Mouse (Mus musculus) liver, postnatal 0 days (tissue): ENCODE data around the gene Pdlim3. TPM values are rescaled to one million over a fixed set of nuclear protein-coding genes. Genes with fewer than 3 reads are reported as not detected.
A peak's percentile ranks its signal among the peaks of the same experiment; 100 is the strongest.

Experiments
- ATAC-seq: fragments of 200-750 bp; cut with Nextera tagmentation; 2 replicates; pipeline ENCODE4 v1.8.0; 2017; ENCODE audit warnings: mild to moderate bottlenecking, moderate library complexity
- DNase-seq: peaks from one replicate; pipeline ENCODE4 v3.0.0-alpha.2; 2016
- H3K27ac ChIP-seq: fragments of 300-500 bp; sonication (generic); 2 replicates; pipeline ENCODE4 v1.5.1; 2014; ENCODE audit warnings: antibody characterized with exemption, moderate library complexity, mild to moderate bottlenecking, low read depth
- H3K27me3 ChIP-seq: fragments of 300-500 bp; sonication (generic); 2 replicates; pipeline ENCODE4 v1.6.1; 2014; ENCODE audit warnings: low read length, control low read depth, mixed read lengths; ENCODE audit not compliant: insufficient read depth
- H3K36me3 ChIP-seq: fragments of 300-500 bp; sonication (generic); replicated peaks from 2 replicates; pipeline ENCODE4 v1.6.1; 2014; ENCODE audit warnings: mild to moderate bottlenecking, control low read depth, low read length, moderate library complexity, mixed read lengths; ENCODE audit not compliant: insufficient read depth
- H3K4me1 ChIP-seq: fragments of 300-500 bp; sonication (generic); 2 replicates; pipeline ENCODE4 v1.6.1; 2014; ENCODE audit warnings: antibody characterized with exemption, mild to moderate bottlenecking, control low read depth; ENCODE audit not compliant: insufficient read depth
- H3K4me2 ChIP-seq: fragments of 300-500 bp; sonication (generic); 2 replicates; pipeline ENCODE4 v1.6.1; 2014; ENCODE audit warnings: low read depth, mild to moderate bottlenecking, low read length, moderate library complexity, mixed read lengths
- H3K4me3 ChIP-seq: fragments of 300-500 bp; sonication (generic); 2 replicates; pipeline ENCODE4 v1.5.1; 2014; ENCODE audit warnings: low read depth, low read length
- H3K9ac ChIP-seq: fragments of 300-500 bp; sonication (generic); replicated peaks from 2 replicates; pipeline ENCODE4 v1.6.1; 2014; ENCODE audit warnings: mild to moderate bottlenecking, moderate library complexity
- H3K9me3 ChIP-seq: fragments of 300-500 bp; sonication (generic); 2 replicates; pipeline ENCODE4 v1.6.1; 2016; ENCODE audit warnings: mild to moderate bottlenecking, control low read depth, low read length, mixed read lengths
- CTCF ChIP-seq: sonication (generic); IDR thresholded peaks from 2 replicates; pipeline ENCODE4 v1.5.1; 2016; ENCODE audit warnings: antibody characterized with exemption, low read depth
- EP300 ChIP-seq: IDR thresholded peaks from 2 replicates; pipeline ENCODE4 v1.6.1; 2016; ENCODE audit warnings: antibody characterized with exemption, low read depth, mild to moderate bottlenecking
- WGBS: fragments of 180-500 bp; shearing (Covaris S2); extraction: QIAGEN DNeasy Blood & Tissue Kit; methylation state at CpG from one replicate; pipeline ENCODE4 v1.1.7; 2014; ENCODE audit not compliant: insufficient replicate concordance; 5-methylcytosine and 5-hydroxymethylcytosine counted together
- polyA plus RNA-seq: library from polyadenylated mRNA; unstranded; fragments of >200 nt; fragmentation: Nextera tagmentation; extraction: Ambion mirVana; gene quantifications from 2 replicates; pipeline ENCODE4 v1.2.1, GENCODE M21; 2015

Pdlim3 gene
- polyA plus RNA-seq, 1 experiment from 2014 or later, result 2.1 TPM

DNA sequence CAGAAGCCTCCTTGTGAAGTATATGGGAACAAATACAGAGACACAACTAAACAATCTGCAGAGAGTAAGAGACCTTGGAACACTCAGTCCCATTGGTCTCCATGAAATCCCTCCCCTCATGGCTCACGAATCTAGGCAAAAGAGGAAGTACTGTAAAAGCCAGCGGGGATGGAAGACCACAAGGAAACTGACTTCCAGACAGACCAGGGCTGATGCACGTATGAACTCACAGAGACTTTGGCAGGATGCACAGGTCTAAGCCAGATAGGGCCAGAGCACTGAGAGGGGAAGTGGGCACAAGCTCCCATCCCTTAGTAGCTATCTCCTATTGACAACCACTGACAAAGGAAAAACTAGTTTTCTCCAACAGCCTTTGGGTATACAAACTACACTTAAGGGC, 4.8 kb upstream of the Pdlim3 start:
- no peak for ATAC-seq
- Histone ChIP-seq H3K4me3 (no peak overlapping the region), H3K27me3 (peaks cover 9% of the 10 kb centered on the region; the same call in 1 of the 2 replicates), H3K9me3 (peaks cover 2% of the 10 kb centered on the region; the same call in 1 of the 2 replicates), H3K36me3 (no peaks in the 10 kb centered on the region), H3K4me2 (no peak overlapping the region), H3K27ac (no peak overlapping the region), H3K9ac (no peak overlapping the region), H3K4me1 (no peaks in the 10 kb centered on the region; the same call in 1 of the 2 replicates)
- DNase-seq, result no peak
- 29% methylated on average over 3 of the region's 3 CpGs for WGBS
- TF ChIP-seq CTCF, result no peak
- TF ChIP-seq EP300, result no peak

DNA sequence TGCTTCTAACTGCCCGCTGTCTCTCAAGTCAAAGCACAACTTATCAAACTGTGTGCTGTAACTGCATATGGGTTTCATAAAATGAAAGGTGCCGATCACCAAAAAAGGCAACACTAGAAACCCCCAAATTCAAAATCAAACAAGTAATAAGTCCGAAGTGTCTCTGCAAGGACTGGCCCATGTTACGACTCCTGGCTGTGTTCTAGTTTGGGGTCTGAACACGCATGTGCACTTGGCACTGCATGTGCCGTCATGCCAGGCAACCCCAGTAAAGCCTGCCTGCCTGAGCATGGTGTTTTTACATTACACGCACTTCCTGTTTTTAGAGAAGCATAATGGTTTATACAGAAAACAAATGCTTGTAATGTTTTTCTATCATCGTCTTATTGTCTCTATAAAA, 3.5 kb upstream of the Pdlim3 start:
- no peak for ATAC-seq
- no peak overlapping the region for H3K4me3 ChIP-seq
- H3K27ac ChIP-seq, result no peak overlapping the region
- H3K9ac ChIP-seq, result no peak overlapping the region
- no peak for DNase-seq
- peaks cover 2% of the 10 kb centered on the region; the same call in 1 of the 2 replicates for H3K9me3 ChIP-seq
- 88% methylated on average over 8 of the region's 8 CpGs for WGBS
- H3K27me3 ChIP-seq, result peaks cover 13% of the 10 kb centered on the region; the same call in 1 of the 2 replicates
- TF ChIP-seq EP300 (no peak), CTCF (no peak)
- H3K36me3 ChIP-seq, result no peaks in the 10 kb centered on the region
- H3K4me1 ChIP-seq, result no peaks in the 10 kb centered on the region; the same call in 1 of the 2 replicates
- H3K4me2 ChIP-seq, result no peak overlapping the region

DNA sequence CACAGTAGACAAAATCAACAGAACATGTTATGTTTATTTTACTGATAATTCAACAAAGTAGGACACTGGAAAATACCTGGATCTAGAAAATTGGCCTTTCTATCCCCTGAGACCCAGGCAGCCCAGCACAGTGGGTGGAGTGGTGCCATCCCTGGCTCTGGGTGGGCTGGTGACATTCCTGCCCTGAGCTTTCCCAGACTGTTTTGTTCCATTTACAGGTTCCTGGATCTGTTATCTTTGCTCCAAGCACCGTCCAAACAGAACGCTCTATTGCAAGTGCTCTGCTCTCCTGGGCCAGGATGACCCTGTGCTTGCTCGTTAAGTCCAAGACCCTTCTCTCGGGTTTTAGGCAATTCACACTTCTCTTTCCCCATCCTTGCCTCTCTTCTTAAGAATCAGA, 1.5 kb upstream of the Pdlim3 start:
- WGBS, result 42% methylated on average over 4 of the region's 4 CpGs
- TF ChIP-seq EP300 (no peak), CTCF (no peak)
- ATAC-seq, result no peak
- H3K27ac ChIP-seq, result no peak overlapping the region
- H3K9me3 ChIP-seq, result peaks cover 2% of the 10 kb centered on the region; the same call in 1 of the 2 replicates
- DNase-seq, result no peak
- H3K4me3 ChIP-seq, result no peak overlapping the region
- peaks cover 13% of the 10 kb centered on the region; the same call in 1 of the 2 replicates for H3K27me3 ChIP-seq
- no peak overlapping the region for H3K9ac ChIP-seq
- H3K4me2 ChIP-seq, result no peak overlapping the region
- H3K36me3 ChIP-seq, result no peaks in the 10 kb centered on the region
- H3K4me1 ChIP-seq, result no peaks in the 10 kb centered on the region; the same call in 1 of the 2 replicates

DNA sequence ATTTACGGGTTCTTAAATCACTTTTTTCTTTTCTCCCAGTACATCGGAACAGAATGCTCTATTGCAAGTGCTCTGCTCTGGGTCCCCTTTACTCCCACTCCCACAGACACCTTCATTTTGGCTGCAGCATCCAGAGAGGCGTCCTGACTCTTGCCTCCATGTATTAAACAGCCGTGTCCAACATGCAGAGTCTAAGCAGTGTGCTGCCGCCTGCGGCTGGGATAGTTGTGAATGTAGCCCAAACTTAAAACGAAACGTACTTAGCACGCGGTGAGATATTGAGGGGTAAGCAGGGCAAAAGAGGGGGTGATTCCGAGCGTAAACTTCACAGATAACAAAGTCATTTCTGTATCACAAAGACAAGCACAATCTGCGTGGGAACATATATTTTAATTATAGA, 709 bp upstream of the Pdlim3 start:
- TF ChIP-seq CTCF (no peak), EP300 (no peak)
- Histone ChIP-seq H3K4me3 (peak overlapping the region; percentile 27), H3K9me3 (peaks cover 2% of the 10 kb centered on the region; the same call in 1 of the 2 replicates), H3K9ac (no peak overlapping the region), H3K4me1 (no peaks in the 10 kb centered on the region; the same call in 1 of the 2 replicates), H3K27me3 (peaks cover 13% of the 10 kb centered on the region; the same call in 1 of the 2 replicates), H3K4me2 (peak overlapping the region; percentile 66), H3K27ac (no peak overlapping the region), H3K36me3 (no peaks in the 10 kb centered on the region)
- WGBS, result 12% methylated on average over 13 of the region's 13 CpGs
- DNase-seq, result no peak
- no peak for ATAC-seq

DNA sequence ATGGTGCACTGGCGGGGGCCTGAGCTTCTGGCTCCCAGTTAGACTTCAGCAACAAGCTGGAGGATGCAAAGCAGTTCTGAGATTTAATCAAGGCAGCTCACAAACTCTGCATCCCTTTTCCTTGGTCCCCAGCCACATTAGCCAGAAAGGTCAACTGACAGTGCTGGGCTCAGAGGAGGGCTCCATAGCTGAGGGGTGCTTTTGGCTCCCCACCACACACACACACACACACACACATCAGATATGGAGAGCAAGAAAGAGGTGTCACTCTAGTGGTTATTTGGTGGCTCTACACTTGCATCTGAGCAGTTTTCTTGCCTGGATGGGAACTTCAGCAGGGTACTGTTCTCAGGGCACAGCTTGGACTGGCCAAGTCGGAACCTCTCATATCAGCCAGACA, 514 bp downstream of the Pdlim3 start:
- Histone ChIP-seq H3K27ac (no peak overlapping the region), H3K9me3 (no peaks in the 10 kb centered on the region), H3K4me3 (peak overlapping the region; percentile 27; the same call in 1 of the 2 replicates), H3K36me3 (no peaks in the 10 kb centered on the region), H3K4me2 (peak overlapping the region; percentile 66), H3K9ac (no peak overlapping the region), H3K27me3 (peaks cover 13% of the 10 kb centered on the region; the same call in 1 of the 2 replicates), H3K4me1 (no peaks in the 10 kb centered on the region; the same call in 1 of the 2 replicates)
- DNase-seq (no peak), ATAC-seq (no peak)
- TF ChIP-seq EP300 (no peak), CTCF (0 out of 2 replicates have a peak, but pooled peaks have one; percentile 18)
- 43% methylated on average over 2 of the region's 2 CpGs for WGBS

DNA sequence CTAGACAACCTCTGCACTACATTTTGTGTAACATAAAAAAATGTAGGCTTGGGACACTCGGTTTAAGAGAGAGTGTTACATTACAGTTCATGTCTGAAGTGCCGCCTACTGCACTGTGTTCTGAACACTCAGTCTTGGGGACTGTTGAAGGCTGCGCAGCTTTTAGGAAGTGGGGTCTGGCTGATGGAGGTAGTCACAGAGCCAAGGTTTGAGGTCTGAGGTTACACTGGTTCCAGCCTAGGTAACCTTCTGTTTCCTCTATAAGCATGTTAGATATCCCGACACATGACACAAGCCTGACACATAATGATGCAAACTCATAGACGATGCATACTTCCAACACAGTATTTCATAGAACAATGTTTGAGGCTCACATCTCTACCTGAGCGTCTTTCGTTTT, 4.5 kb downstream of the Pdlim3 start:
- Histone ChIP-seq H3K4me3 (no peak overlapping the region), H3K4me1 (no peaks in the 10 kb centered on the region; the same call in 1 of the 2 replicates), H3K27ac (no peak overlapping the region), H3K9ac (no peak overlapping the region), H3K36me3 (no peaks in the 10 kb centered on the region), H3K9me3 (no peaks in the 10 kb centered on the region), H3K27me3 (peaks cover 10% of the 10 kb centered on the region; the same call in 1 of the 2 replicates), H3K4me2 (no peak overlapping the region)
- DNase-seq (no peak), ATAC-seq (no peak)
- no peak for TF ChIP-seq CTCF
- WGBS, result 73% methylated on average over 7 of the region's 7 CpGs
